Mouse (Mus musculus) MEL (cell line): ENCODE measurements at regions not wholly inside any gene's neighbourhood (a gene's known extent, or its start where the extent isn't known, plus 50 kb on each side); places are given as distances from the start of the nearest gene placed in this dataset.

ENCODE experiments used
- EP300 ChIP-seq, 2 experiments: IDR thresholded peaks; 2 replicates each; pipeline ENCODE4 v1.6.1; 2011; ENCODE audit warnings: improper control_type of control experiment in 2 of 2, low read length in 2 of 2, low read depth in 1 of 2, mild to moderate bottlenecking in 1 of 2
- MAZ ChIP-seq: IDR thresholded peaks from 2 replicates; pipeline ENCODE4 v1.6.1; 2012; ENCODE audit warnings: low read depth, mild to moderate bottlenecking, inconsistent platforms, low read length, improper control_type of control experiment
- NELFE ChIP-seq: IDR thresholded peaks from 2 replicates; pipeline ENCODE4 v1.6.1; 2011; ENCODE audit warnings: low read depth, low read length, improper control_type of control experiment
- POLR2A ChIP-seq, 2 experiments: IDR thresholded peaks; 2 replicates each; pipeline ENCODE4 v1.6.1; 2011 to 2012; ENCODE audit warnings: low read length in 2 of 2, mild to moderate bottlenecking in 2 of 2, control low read depth in 1 of 2, improper control_type of control experiment in 1 of 2, low read depth in 1 of 2, moderate library complexity in 1 of 2; ENCODE audit not compliant: control insufficient read depth in 1 of 2, insufficient read depth in 1 of 2, poor library complexity in 1 of 2
- TAL1 ChIP-seq: IDR thresholded peaks from 2 replicates; pipeline ENCODE4 v1.6.1; 2012; ENCODE audit warnings: mild to moderate bottlenecking, inconsistent platforms, low read length, moderate library complexity, mixed read lengths
- ZC3H11A ChIP-seq: IDR thresholded peaks from 2 replicates; pipeline ENCODE4 v1.6.1; 2012; ENCODE audit warnings: low read depth, mild to moderate bottlenecking, inconsistent platforms, low read length, improper control_type of control experiment

DNA sequence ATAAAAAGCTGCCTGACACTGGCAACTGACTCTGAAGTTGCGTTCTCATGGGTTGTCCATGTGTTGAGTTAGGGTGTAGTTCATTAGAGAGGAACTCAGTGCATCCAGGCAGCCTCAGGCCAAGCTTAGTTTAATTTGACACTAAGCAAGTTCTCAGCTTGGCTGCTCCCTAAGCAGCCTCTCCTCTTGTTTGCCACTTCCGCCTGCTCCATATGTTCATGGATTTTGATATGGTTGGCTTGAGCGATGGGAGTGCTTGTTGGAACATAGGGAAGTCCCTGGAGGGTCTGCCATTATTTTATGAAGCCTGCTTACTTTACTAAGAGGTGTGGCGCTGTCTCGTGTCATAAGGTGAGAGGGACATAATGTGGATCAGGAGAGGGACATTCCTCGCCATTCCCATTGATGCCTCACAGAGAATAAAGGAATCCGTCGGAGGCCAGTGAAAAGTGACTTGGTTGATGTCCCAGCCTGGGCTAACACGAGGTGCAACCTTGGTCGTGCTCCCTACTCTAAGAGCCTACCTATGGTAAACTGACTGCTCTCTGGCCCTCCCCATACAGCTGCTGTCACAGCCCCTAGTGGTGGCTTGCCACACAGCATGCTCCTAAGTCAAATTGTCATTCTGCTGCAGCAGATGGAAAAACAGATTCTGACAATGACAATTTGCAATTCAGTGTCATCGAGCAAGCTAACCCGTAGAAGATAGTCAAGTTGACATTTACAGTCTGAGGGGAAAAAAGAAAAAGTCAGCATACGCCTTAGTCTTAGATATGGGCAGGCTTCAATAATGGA is 104.6 kb downstream of the Pmp22 start:
- TF ChIP-seq TAL1 (no peak), MAZ (no peak), POLR2A (IDR thresholded peaks at IDR 0.05; ENCODE audit: control insufficient read depth in 1 of 2, insufficient read depth in 1 of 2, low read depth in 1 of 2, low read length in 2 of 2, poor library complexity in 1 of 2) (no peak), NELFE (no peak), EP300 (IDR thresholded peaks at IDR 0.05; ENCODE audit: low read depth in 1 of 2, low read length in 2 of 2) (no peak), ZC3H11A (no peak)
